Mouse (Mus musculus): ENCODE measurements around the gene Dab2ip. TPM values are rescaled to one million over a fixed set of nuclear protein-coding genes. Genes with fewer than 3 reads are reported as not detected.

Gene Dab2ip
- total and polyA plus RNA-seq, 3 experiments, result 4.0 to 9.9 TPM; not detected in 1

DNA sequence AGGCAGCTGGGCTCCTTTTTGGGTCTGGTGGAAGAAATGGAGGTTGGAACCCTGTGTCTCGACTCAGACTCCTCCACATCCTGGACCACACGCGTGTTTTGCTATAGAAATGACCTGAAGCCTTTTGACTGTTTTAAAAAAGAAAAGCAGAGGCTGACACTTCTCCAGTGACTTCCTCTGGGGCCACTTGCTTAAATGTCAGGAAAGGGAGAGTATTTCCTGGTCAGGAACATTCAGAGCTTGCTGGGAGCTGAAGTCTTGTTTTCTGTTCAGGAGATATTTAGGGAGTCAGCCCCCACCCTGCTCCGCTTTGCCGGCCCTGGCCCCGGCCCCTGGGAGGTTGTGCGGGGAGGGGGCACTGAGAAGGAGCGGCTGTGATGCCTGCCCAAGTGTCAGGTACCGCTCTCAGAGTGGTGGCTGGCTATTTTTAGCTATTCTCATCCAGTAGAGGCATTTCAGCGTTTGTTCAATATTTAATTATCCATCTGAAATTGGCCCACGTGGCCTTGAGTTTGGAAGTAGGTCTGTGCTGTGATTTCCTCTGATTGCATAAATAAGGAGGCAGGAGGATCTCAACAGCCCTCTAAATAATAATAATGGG lies 69.3 kb downstream of the Dab2ip start:
- H3K36me3 ChIP-seq (ENCODE audit: control insufficient read depth in 1 of 2, insufficient read depth in 2 of 2, low read length in 2 of 2), result no peaks in the 10 kb centered on the region; a peak in 1 of 4 replicates
- H3K27me3 ChIP-seq (ENCODE audit: control insufficient read depth in 1 of 2, insufficient read depth in 2 of 2, low read length in 2 of 2), result peaks cover 0 to 2% of the 10 kb centered on the region in 2 experiments; a peak in 2 of 4 replicates
- DNase-seq (ENCODE audit: low read depth, low spot score), result no peak
- no peaks in the 10 kb centered on the region for H3K9me3 ChIP-seq (replicated peaks; ENCODE audit: insufficient read depth, low read length)
- no peak overlapping the region for H3K27ac ChIP-seq (ENCODE audit: control insufficient read depth, low read depth, low read length)
- TF ChIP-seq TBP (IDR thresholded peaks at IDR 0.05; ENCODE audit: low read depth, low read length) (no peak), ELF1 (IDR thresholded peaks at IDR 0.05; ENCODE audit: low read depth, low read length) (no peak), MXI1 (IDR thresholded peaks at IDR 0.05; ENCODE audit: low read depth, low read length) (no peak), USF2 (IDR thresholded peaks at IDR 0.05; ENCODE audit: borderline replicate concordance in 1 of 2, insufficient read depth in 1 of 2, low read depth in 1 of 2, low read length in 2 of 2) (no peak), SIN3A (IDR thresholded peaks at IDR 0.05; ENCODE audit: low read length) (no peak), ZNF384 (IDR thresholded peaks at IDR 0.05; ENCODE audit: low read depth, low read length) (no peak), MAX (IDR thresholded peaks at IDR 0.05; ENCODE audit: low read length) (no peak), TCF12 (IDR thresholded peaks at IDR 0.05; ENCODE audit: low read depth, low read length) (no peak), RCOR1 (IDR thresholded peaks at IDR 0.05; ENCODE audit: low read depth, low read length) (no peak), GATA1 (IDR thresholded peaks at IDR 0.05; ENCODE audit: low read depth, low read length) (no peak), MAZ (IDR thresholded peaks at IDR 0.05; ENCODE audit: low read depth, low read length) (no peak), POLR2AphosphoS2 (IDR thresholded peaks at IDR 0.05; ENCODE audit: low read length) (no peak), GABPA (IDR thresholded peaks at IDR 0.05; ENCODE audit: low read depth, low read length) (no peak), ZC3H11A (IDR thresholded peaks at IDR 0.05; ENCODE audit: low read depth, low read length) (no peak), NELFE (IDR thresholded peaks at IDR 0.05; ENCODE audit: low read depth, low read length) (no peak), CTCF (IDR thresholded peaks at IDR 0.05 in 2 of 3, conservative IDR thresholded peaks at IDR 0.05 in 1 of 3; ENCODE audit: control insufficient read depth in 1 of 3, insufficient read depth in 1 of 3, low read depth in 2 of 3, low read length in 3 of 3, poor library complexity in 1 of 3, severe bottlenecking in 1 of 3) (no peak), KAT2A (conservative IDR thresholded peaks at IDR 0.05; ENCODE audit: low read depth, low read length) (no peak), MAFK (IDR thresholded peaks at IDR 0.05; ENCODE audit: borderline replicate concordance, low read depth, low read length) (no peak)
- H3K79me2 ChIP-seq (ENCODE audit: control insufficient read depth, insufficient read depth, low read length, poor library complexity), result no peaks in the 10 kb centered on the region
- peaks cover 0 to 5% of the 10 kb centered on the region in 2 experiments; a peak in 1 of 4 replicates for H3K4me1 ChIP-seq (ENCODE audit: control insufficient read depth in 1 of 2, insufficient read depth in 2 of 2, low read length in 2 of 2)
- H3K4me3 ChIP-seq (ENCODE audit: control insufficient read depth in 1 of 2, insufficient read depth in 1 of 2, low read depth in 2 of 2, low read length in 2 of 2), result no peak overlapping the region
- H3K9ac ChIP-seq (ENCODE audit: control insufficient read depth, low read depth, low read length, poor library complexity, severe bottlenecking), result no peak overlapping the region

GRCm38 (mm10) chr2:35628052-35628451 lies 70.0 kb downstream of the Dab2ip start:
- H3K79me2 ChIP-seq (ENCODE audit: control insufficient read depth, insufficient read depth, low read length, poor library complexity), result no peaks in the 10 kb centered on the region
- no peak overlapping the region for H3K9ac ChIP-seq (ENCODE audit: control insufficient read depth, low read depth, low read length, poor library complexity, severe bottlenecking)
- peaks cover 0 to 2% of the 10 kb centered on the region in 2 experiments; a peak in 2 of 4 replicates for H3K27me3 ChIP-seq (ENCODE audit: control insufficient read depth in 1 of 2, insufficient read depth in 2 of 2, low read length in 2 of 2)
- no peaks in the 10 kb centered on the region for H3K9me3 ChIP-seq (replicated peaks; ENCODE audit: insufficient read depth, low read length)
- no peak overlapping the region for H3K4me3 ChIP-seq (ENCODE audit: control insufficient read depth in 1 of 2, insufficient read depth in 1 of 2, low read depth in 2 of 2, low read length in 2 of 2)
- no peak for DNase-seq (ENCODE audit: low read depth, low spot score)
- no peaks in the 10 kb centered on the region; a peak in 1 of 4 replicates for H3K36me3 ChIP-seq (ENCODE audit: control insufficient read depth in 1 of 2, insufficient read depth in 2 of 2, low read length in 2 of 2)
- TF ChIP-seq TCF12 (IDR thresholded peaks at IDR 0.05; ENCODE audit: low read depth, low read length) (no peak), MAX (IDR thresholded peaks at IDR 0.05; ENCODE audit: low read length) (no peak), MAFK (IDR thresholded peaks at IDR 0.05; ENCODE audit: borderline replicate concordance, low read depth, low read length) (no peak), E2F4 (IDR thresholded peaks at IDR 0.05; ENCODE audit: borderline replicate concordance, low read depth, low read length) (no peak), EP300 (IDR thresholded peaks at IDR 0.05; ENCODE audit: low read depth in 1 of 2, low read length in 2 of 2) (no peak), UBTF (IDR thresholded peaks at IDR 0.05; ENCODE audit: borderline replicate concordance, insufficient read depth, low read depth, low read length) (no peak), JUND (IDR thresholded peaks at IDR 0.05; ENCODE audit: low read depth, low read length) (no peak), KAT2A (conservative IDR thresholded peaks at IDR 0.05; ENCODE audit: low read depth, low read length) (no peak), ZKSCAN1 (IDR thresholded peaks at IDR 0.05; ENCODE audit: low read depth, low read length) (no peak), POLR2AphosphoS2 (IDR thresholded peaks at IDR 0.05; ENCODE audit: low read length) (no peak), NELFE (IDR thresholded peaks at IDR 0.05; ENCODE audit: low read depth, low read length) (no peak), CHD2 (IDR thresholded peaks at IDR 0.05; ENCODE audit: low read length) (no peak), ELF1 (IDR thresholded peaks at IDR 0.05; ENCODE audit: low read depth, low read length) (no peak), GABPA (IDR thresholded peaks at IDR 0.05; ENCODE audit: low read depth, low read length) (no peak), TBP (IDR thresholded peaks at IDR 0.05; ENCODE audit: low read depth, low read length) (no peak), ZMIZ1 (IDR thresholded peaks at IDR 0.05; ENCODE audit: low read depth, low read length) (no peak), TAL1 (IDR thresholded peaks at IDR 0.05; ENCODE audit: low read length) (no peak), USF1 (IDR thresholded peaks at IDR 0.05; ENCODE audit: low read depth, low read length) (no peak), HCFC1 (IDR thresholded peaks at IDR 0.05; ENCODE audit: low read depth, low read length) (no peak)
- peaks cover 0 to 5% of the 10 kb centered on the region in 2 experiments; a peak in 1 of 4 replicates for H3K4me1 ChIP-seq (ENCODE audit: control insufficient read depth in 1 of 2, insufficient read depth in 2 of 2, low read length in 2 of 2)
- H3K27ac ChIP-seq (ENCODE audit: control insufficient read depth, low read depth, low read length), result no peak overlapping the region
